Mouse (Mus musculus) myocyte (in vitro differentiated cells): Measurements from ENCODE around the gene Lcorl. TPM values are rescaled to one million over a fixed set of nuclear protein-coding genes. Genes with fewer than 3 reads are reported as not detected.

Source experiments
- H3K27me3 ChIP-seq: one replicate; pipeline ENCODE4 v1.6.1; 2011; ENCODE audit not compliant: control insufficient read depth, insufficient read depth, insufficient read length
- H3K36me3 ChIP-seq: one replicate; pipeline ENCODE4 v1.6.1; 2011; ENCODE audit not compliant: control insufficient read depth, insufficient read depth
- H3K4me2 ChIP-seq: one replicate; pipeline ENCODE4 v1.6.1; 2011; ENCODE audit warnings: low read depth, control low read depth
- H3K4me3 ChIP-seq: one replicate; pipeline ENCODE4 v1.5.1; 2011; ENCODE audit warnings: mild to moderate bottlenecking, control low read depth, moderate library complexity
- H3K79me2 ChIP-seq: one replicate; pipeline ENCODE4 v1.6.1; 2011; ENCODE audit not compliant: control insufficient read depth, insufficient read depth
- H3ac ChIP-seq: one replicate; pipeline ENCODE4 v1.6.1; 2011; ENCODE audit not compliant: control insufficient read depth, insufficient read length
- CEBPB ChIP-seq: IDR thresholded peaks from 2 replicates; pipeline ENCODE4 v1.6.1; 2011; ENCODE audit warnings: mild to moderate bottlenecking, moderate library complexity; ENCODE audit not compliant: poor library complexity, insufficient read depth, severe bottlenecking
- E2F4 ChIP-seq: IDR thresholded peaks from one replicate; pipeline ENCODE4 v1.6.1; 2011; ENCODE audit warnings: mild to moderate bottlenecking, control low read depth, moderate library complexity; ENCODE audit not compliant: insufficient read depth
- MAX ChIP-seq: IDR thresholded peaks from one replicate; pipeline ENCODE4 v1.6.1; 2011; ENCODE audit warnings: low read depth, mild to moderate bottlenecking, control low read depth
- MYOD1 ChIP-seq, 3 experiments: IDR thresholded peaks; one replicate each; pipeline ENCODE4 v1.6.1; 2011; ENCODE audit warnings: control low read depth in 2 of 3, low read depth in 2 of 3, mild to moderate bottlenecking in 2 of 3, moderate library complexity in 1 of 3; ENCODE audit not compliant: insufficient read length in 2 of 3, control insufficient read depth in 1 of 3
- MYOG ChIP-seq, 3 experiments: IDR thresholded peaks; one replicate each; pipeline ENCODE4 v1.6.1; 2011; ENCODE audit warnings: control low read depth in 2 of 3, low read depth in 2 of 3, mild to moderate bottlenecking in 2 of 3; ENCODE audit not compliant: insufficient read length in 2 of 3, control insufficient read depth in 1 of 3, insufficient read depth in 1 of 3
- POLR2A ChIP-seq: IDR thresholded peaks from one replicate; pipeline ENCODE4 v1.6.1; 2011; ENCODE audit warnings: low read depth, mild to moderate bottlenecking, control low read depth, moderate library complexity; ENCODE audit not compliant: insufficient read length
- POLR2AphosphoS2 ChIP-seq: IDR thresholded peaks from one replicate; pipeline ENCODE4 v1.6.1; 2011; ENCODE audit warnings: low read depth, control low read depth; ENCODE audit not compliant: insufficient read length
- REST ChIP-seq: IDR thresholded peaks from one replicate; pipeline ENCODE4 v1.6.1; 2011; ENCODE audit warnings: mild to moderate bottlenecking, control low read depth, moderate library complexity; ENCODE audit not compliant: insufficient read depth, insufficient read length
- SRF ChIP-seq: IDR thresholded peaks from one replicate; pipeline ENCODE4 v1.6.1; 2011; ENCODE audit warnings: low read depth; ENCODE audit not compliant: control insufficient read depth, insufficient read length
- TCF12 ChIP-seq: IDR thresholded peaks from one replicate; pipeline ENCODE4 v1.6.1; 2011; ENCODE audit warnings: mild to moderate bottlenecking, control low read depth; ENCODE audit not compliant: poor library complexity, insufficient read depth, severe bottlenecking
- TCF3 ChIP-seq: IDR thresholded peaks from one replicate; pipeline ENCODE4 v1.6.1; 2011; ENCODE audit warnings: low read depth, control low read depth; ENCODE audit not compliant: insufficient read length
- USF1 ChIP-seq: IDR thresholded peaks from one replicate; pipeline ENCODE4 v1.6.1; 2011; ENCODE audit warnings: low read depth, mild to moderate bottlenecking, control low read depth, moderate library complexity
- polyA plus RNA-seq: library from polyadenylated mRNA; unstranded; fragments of >200 nt; fragmentation: generic; extraction: Trizol; gene quantifications from one replicate; pipeline ENCODE4 v1.2.1, GENCODE M21; 2012; ENCODE audit warnings: missing spikeins

The Lcorl gene
- polyA plus RNA-seq, result 1.4 TPM

GRCm38 (mm10) chr5:45857254-45858011 lies at the start of gene Lcorl:
Gene Lcorl (minus strand): TSS chr5:45857615.
- no peaks in the 10 kb centered on the region for H3K27me3 ChIP-seq
- TF ChIP-seq CEBPB (no peak), SRF (no peak), TCF3 (no peak), MYOG (IDR thresholded peaks at IDR 0.05; ENCODE audit: control insufficient read depth in 1 of 3, insufficient read depth in 1 of 3, insufficient read length in 2 of 3, low read depth in 2 of 3) (peak in 1 of 3 experiments; percentile 14), POLR2A (peak; percentile 77), TCF12 (no peak), MYOD1 (IDR thresholded peaks at IDR 0.05; ENCODE audit: control insufficient read depth in 1 of 3, insufficient read length in 2 of 3, low read depth in 2 of 3) (no peak), POLR2AphosphoS2 (peak; percentile 43), USF1 (peak; percentile 4), E2F4 (peak; percentile 58)
- peak within 1 kb of the TSS; percentile 91 for H3ac ChIP-seq
- no peaks in the 10 kb centered on the region for H3K36me3 ChIP-seq
- H3K4me3 ChIP-seq, result peak within 1 kb of the TSS; percentile 71
- H3K79me2 ChIP-seq, result peaks cover 12% of the 10 kb centered on the region
- H3K4me2 ChIP-seq, result peak within 1 kb of the TSS; percentile 95

- Histone ChIP-seq H3K27me3 (no peaks in the 10 kb centered on the region), H3K79me2 (no peaks in the 10 kb centered on the region), H3K4me3 (no peak overlapping the region), H3K36me3 (no peaks in the 10 kb centered on the region), H3ac (no peak overlapping the region), H3K4me2 (no peak overlapping the region)
- TF ChIP-seq MYOD1 (IDR thresholded peaks at IDR 0.05; ENCODE audit: control insufficient read depth in 1 of 3, insufficient read length in 2 of 3, low read depth in 2 of 3) (peak in 1 of 3 experiments; percentile 60), POLR2AphosphoS2 (no peak)
Measured at GRCm38 (mm10) chr5:45904683-45905082, 47.3 kb upstream of the Lcorl start.

GRCm38 (mm10) chr5:45903246-45903645 lies 45.8 kb upstream of the Lcorl start:
- Histone ChIP-seq H3ac (no peak overlapping the region), H3K4me3 (no peak overlapping the region), H3K4me2 (no peak overlapping the region), H3K27me3 (no peaks in the 10 kb centered on the region), H3K36me3 (no peaks in the 10 kb centered on the region), H3K79me2 (no peaks in the 10 kb centered on the region)
- TF ChIP-seq SRF (no peak), USF1 (no peak), TCF3 (no peak), E2F4 (no peak), CEBPB (no peak), TCF12 (no peak), MYOG (IDR thresholded peaks at IDR 0.05; ENCODE audit: control insufficient read depth in 1 of 3, insufficient read depth in 1 of 3, insufficient read length in 2 of 3, low read depth in 2 of 3) (no peak), REST (no peak), POLR2A (no peak), MAX (no peak), POLR2AphosphoS2 (no peak), MYOD1 (IDR thresholded peaks at IDR 0.05; ENCODE audit: control insufficient read depth in 1 of 3, insufficient read length in 2 of 3, low read depth in 2 of 3) (no peak)

- no peak for TF ChIP-seq TCF3
- TF ChIP-seq MYOD1 (IDR thresholded peaks at IDR 0.05; ENCODE audit: control insufficient read depth in 1 of 3, insufficient read length in 2 of 3, low read depth in 2 of 3), result no peak
- TF ChIP-seq USF1, result no peak
- TF ChIP-seq TCF12, result no peak
- no peak for TF ChIP-seq MAX
- TF ChIP-seq SRF, result no peak
- no peak for TF ChIP-seq POLR2AphosphoS2
- TF ChIP-seq CEBPB, result no peak
- TF ChIP-seq REST, result no peak
- TF ChIP-seq MYOG (IDR thresholded peaks at IDR 0.05; ENCODE audit: control insufficient read depth in 1 of 3, insufficient read depth in 1 of 3, insufficient read length in 2 of 3, low read depth in 2 of 3), result no peak
- no peak for TF ChIP-seq E2F4
- no peak for TF ChIP-seq POLR2A
- H3K4me3 ChIP-seq, result no peak overlapping the region
- H3K27me3 ChIP-seq, result no peaks in the 10 kb centered on the region
Measured at GRCm38 (mm10) chr5:45895362-45895761, 37.9 kb upstream of the Lcorl start.

GRCm38 (mm10) chr5:45893696-45894095 lies 36.3 kb upstream of the Lcorl start:
- Histone ChIP-seq H3K79me2 (no peaks in the 10 kb centered on the region), H3K36me3 (no peaks in the 10 kb centered on the region), H3K4me3 (no peak overlapping the region), H3ac (no peak overlapping the region), H3K4me2 (no peak overlapping the region), H3K27me3 (no peaks in the 10 kb centered on the region)
- TF ChIP-seq POLR2AphosphoS2 (no peak), POLR2A (no peak), TCF3 (no peak)

More at GRCm38 (mm10) chr5:45895362-45895761, 37.9 kb upstream of the Lcorl start:
- Histone ChIP-seq H3K36me3 (no peaks in the 10 kb centered on the region), H3K4me2 (no peak overlapping the region), H3ac (no peak overlapping the region), H3K79me2 (no peaks in the 10 kb centered on the region)
